ENCODE assay signal across 16 mouse cellular contexts in genomic region chr2:117951337-117951718, GRCm38 (mm10).
DNase-seq lines count a peak whose midpoint lies in the region; ATAC-seq and TF ChIP-seq lines count a peak whose summit lies in the region.
"Had no signal": no experiment of that assay in that cellular context is flagged by ENCODE, and none has a peak within 500 bp of the region (broad histone marks: within the 10 kb centered on the region; RNA-seq: fewer than 3 reads in every experiment).

No protein-coding gene starts in this region.

- H3K4me1 ChIP-seq in forebrain, embryonic 12.5 days, result no peaks in the 10 kb centered on the region
- no peaks in the 10 kb centered on the region for H3K4me1 ChIP-seq in forebrain, postnatal 0 days (ENCODE audit: insufficient read depth)
- H3K4me1 ChIP-seq in limb, embryonic 10.5 days, result peaks cover 10% of the 10 kb centered on the region
- no peaks in the 10 kb centered on the region for H3K4me1 ChIP-seq in kidney, embryonic 16.5 days (ENCODE audit: insufficient read depth, low read length)
- H3K4me1 ChIP-seq in intestine, embryonic 16.5 days (ENCODE audit: control insufficient read depth, insufficient read depth, low read length), result no peaks in the 10 kb centered on the region
- no peaks in the 10 kb centered on the region for H3K4me1 ChIP-seq in liver, embryonic 12.5 days
- H3K4me1 ChIP-seq: kidney, embryonic 15.5 days; midbrain, embryonic 13.5 days; neural tube, embryonic 13.5 days had no signal

- no peaks in the 10 kb centered on the region for H3K36me3 ChIP-seq in forebrain, embryonic 12.5 days (replicated peaks)
- no peaks in the 10 kb centered on the region for H3K36me3 ChIP-seq in forebrain, postnatal 0 days (ENCODE audit: insufficient read depth)
- H3K36me3 ChIP-seq in limb, embryonic 10.5 days, result no peaks in the 10 kb centered on the region
- H3K36me3 ChIP-seq in kidney, embryonic 16.5 days (ENCODE audit: insufficient read depth, low read length), result no peaks in the 10 kb centered on the region
- no peaks in the 10 kb centered on the region for H3K36me3 ChIP-seq in intestine, embryonic 16.5 days (ENCODE audit: control insufficient read depth, insufficient read depth, low read length)
- H3K36me3 ChIP-seq in liver, embryonic 12.5 days, result no peaks in the 10 kb centered on the region
- H3K36me3 ChIP-seq: kidney, embryonic 15.5 days; midbrain, embryonic 13.5 days; neural tube, embryonic 13.5 days had no signal

- no peak for TF ChIP-seq CTCF in forebrain, postnatal 0 days (IDR thresholded peaks at IDR 0.05; ENCODE audit: low read depth)

- 79% methylated on average over 2 of the region's 2 CpGs for WGBS in forebrain, embryonic 12.5 days
- WGBS in forebrain, postnatal 0 days, result 53% methylated on average over 2 of the region's 2 CpGs
- WGBS in limb, embryonic 10.5 days, result 72% methylated on average over 2 of the region's 2 CpGs
- WGBS in kidney, embryonic 16.5 days, result 85% methylated on average over 2 of the region's 2 CpGs
- WGBS in intestine, embryonic 16.5 days, result 73% methylated on average over 2 of the region's 2 CpGs
- WGBS in liver, embryonic 12.5 days (ENCODE audit: insufficient replicate concordance), result 51% methylated on average over 2 of the region's 2 CpGs

- H3K4me3 ChIP-seq in forebrain, embryonic 12.5 days (replicated peaks), result no peak overlapping the region
- H3K4me3 ChIP-seq in forebrain, postnatal 0 days (ENCODE audit: low read depth, low read length), result no peak overlapping the region
- H3K4me3 ChIP-seq in limb, embryonic 10.5 days, result no peak overlapping the region
- no peak overlapping the region for H3K4me3 ChIP-seq in kidney, embryonic 16.5 days (ENCODE audit: low read length)
- no peak overlapping the region for H3K4me3 ChIP-seq in intestine, embryonic 16.5 days (ENCODE audit: low read length)
- no peak overlapping the region for H3K4me3 ChIP-seq in liver, embryonic 12.5 days
- H3K4me3 ChIP-seq: erythroblast, embryonic 14.5 days; kidney, embryonic 15.5 days; midbrain, embryonic 13.5 days; neural tube, embryonic 13.5 days had no signal

- ATAC-seq in forebrain, embryonic 12.5 days (ENCODE audit: low FRiP score), result no peak
- no peak for ATAC-seq in forebrain, postnatal 0 days
- ATAC-seq in kidney, embryonic 16.5 days (ENCODE audit: low FRiP score, low TSS enrichment), result no peak
- no peak for ATAC-seq in intestine, embryonic 16.5 days
- ATAC-seq in liver, embryonic 12.5 days, result no peak
- ATAC-seq: midbrain, embryonic 13.5 days had no signal

- H3K27ac ChIP-seq in forebrain, embryonic 12.5 days, result peak overlapping the region; percentile 56; the same call in 1 of the 2 replicates
- H3K27ac ChIP-seq in forebrain, postnatal 0 days (ENCODE audit: low read depth, low read length), result no peak overlapping the region
- H3K27ac ChIP-seq in limb, embryonic 10.5 days, result peak overlapping the region; percentile 51
- H3K27ac ChIP-seq in kidney, embryonic 16.5 days (ENCODE audit: low read length), result no peak overlapping the region
- no peak overlapping the region for H3K27ac ChIP-seq in intestine, embryonic 16.5 days (ENCODE audit: low read length)
- H3K27ac ChIP-seq in liver, embryonic 12.5 days, result no peak overlapping the region
- H3K27ac ChIP-seq: kidney, embryonic 15.5 days; midbrain, embryonic 13.5 days; neural tube, embryonic 13.5 days had no signal

- no peaks in the 10 kb centered on the region for H3K27me3 ChIP-seq in forebrain, embryonic 12.5 days
- no peaks in the 10 kb centered on the region for H3K27me3 ChIP-seq in forebrain, postnatal 0 days (ENCODE audit: insufficient read depth, low read length)
- no peaks in the 10 kb centered on the region for H3K27me3 ChIP-seq in limb, embryonic 10.5 days (ENCODE audit: low read depth, poor library complexity, severe bottlenecking)
- H3K27me3 ChIP-seq in kidney, embryonic 16.5 days (ENCODE audit: insufficient read depth, low read length), result no peaks in the 10 kb centered on the region
- H3K27me3 ChIP-seq in intestine, embryonic 16.5 days (replicated peaks; ENCODE audit: control insufficient read depth, insufficient read depth, low read length), result no peaks in the 10 kb centered on the region
- no peaks in the 10 kb centered on the region for H3K27me3 ChIP-seq in liver, embryonic 12.5 days (replicated peaks)
- H3K27me3 ChIP-seq: kidney, embryonic 15.5 days; midbrain, embryonic 13.5 days; neural tube, embryonic 13.5 days had no signal

- no peak overlapping the region for H3K9ac ChIP-seq in forebrain, embryonic 12.5 days
- no peak overlapping the region for H3K9ac ChIP-seq in forebrain, postnatal 0 days
- H3K9ac ChIP-seq in kidney, embryonic 16.5 days (replicated peaks; ENCODE audit: low read length), result no peak overlapping the region
- H3K9ac ChIP-seq in intestine, embryonic 16.5 days (ENCODE audit: low read depth, low read length), result no peak overlapping the region
- H3K9ac ChIP-seq in liver, embryonic 12.5 days, result no peak overlapping the region
- H3K9ac ChIP-seq: kidney, embryonic 15.5 days; midbrain, embryonic 13.5 days; neural tube, embryonic 13.5 days had no signal

- DNase-seq in forebrain, postnatal 0 days, result no peak
- DNase-seq in brain, adult 2 months (ENCODE audit: low read depth, low spot score), result peak; percentile 46
- no peak for DNase-seq in limb, embryonic 10.5 days (ENCODE audit: low spot score)
- peak; percentile 30 for DNase-seq in thymus, postnatal 14 days
- DNase-seq: adrenal gland, postnatal 10 days; cerebellum, postnatal 25 days; heart, adult 18-20 months; lung, postnatal 36 days had no signal

- no peak overlapping the region for H3K4me2 ChIP-seq in forebrain, embryonic 12.5 days
- H3K4me2 ChIP-seq in forebrain, postnatal 0 days (ENCODE audit: low read depth), result no peak overlapping the region
- H3K4me2 ChIP-seq in kidney, embryonic 16.5 days (replicated peaks; ENCODE audit: low read depth, low read length), result no peak overlapping the region
- no peak overlapping the region for H3K4me2 ChIP-seq in intestine, embryonic 16.5 days (ENCODE audit: low read depth, low read length)
- H3K4me2 ChIP-seq in liver, embryonic 12.5 days, result no peak overlapping the region
- H3K4me2 ChIP-seq: kidney, embryonic 15.5 days; midbrain, embryonic 13.5 days; neural tube, embryonic 13.5 days had no signal

- no peaks in the 10 kb centered on the region for H3K9me3 ChIP-seq in forebrain, embryonic 12.5 days
- H3K9me3 ChIP-seq in forebrain, postnatal 0 days (ENCODE audit: low read length), result no peaks in the 10 kb centered on the region
- no peaks in the 10 kb centered on the region for H3K9me3 ChIP-seq in limb, embryonic 10.5 days (replicated peaks)
- no peaks in the 10 kb centered on the region for H3K9me3 ChIP-seq in kidney, embryonic 16.5 days (ENCODE audit: low read length)
- no peaks in the 10 kb centered on the region for H3K9me3 ChIP-seq in intestine, embryonic 16.5 days (ENCODE audit: control insufficient read depth, low read length)
- no peaks in the 10 kb centered on the region for H3K9me3 ChIP-seq in liver, embryonic 12.5 days (replicated peaks)
- H3K9me3 ChIP-seq: kidney, embryonic 15.5 days; midbrain, embryonic 13.5 days; neural tube, embryonic 13.5 days had no signal

Comparison
In these comparisons a context has a peak if more than half of its experiments do, and no peak if none do; other contexts are left out.
1. H3K27ac ChIP-seq: peak in forebrain, embryonic 12.5 days (single experiment) and limb, embryonic 10.5 days (single experiment); none in forebrain, postnatal 0 days (single experiment), kidney, embryonic 16.5 days (single experiment), intestine, embryonic 16.5 days (single experiment) and liver, embryonic 12.5 days (single experiment).
2. DNase-seq: peak in brain, adult 2 months (single experiment) and thymus, postnatal 14 days (single experiment); none in forebrain, postnatal 0 days (single experiment) and limb, embryonic 10.5 days (single experiment).